Mouse (Mus musculus) liver, adult 2 months (tissue): ENCODE results near the gene Ankrd1. TPM values are rescaled to one million over a fixed set of nuclear protein-coding genes. Genes with fewer than 3 reads are reported as not detected.

Experiments
- DNase-seq: peaks from one replicate; pipeline ENCODE4 v3.0.0-alpha.2; 2011; ENCODE audit warnings: low read depth, low spot score; ENCODE audit errors: extremely low read depth
- H3K27ac ChIP-seq: fragments of 200-500 bp; replicated peaks from 2 replicates; pipeline ENCODE4 v1.5.1; 2012; ENCODE audit warnings: low read depth, mild to moderate bottlenecking, control low read depth, inconsistent platforms, low read length; ENCODE audit not compliant: insufficient read depth
- H3K27me3 ChIP-seq: fragments of 200-500 bp; 2 replicates; pipeline ENCODE4 v1.6.1; 2012; ENCODE audit warnings: mild to moderate bottlenecking, moderate library complexity, low read length, inconsistent platforms; ENCODE audit not compliant: control insufficient read depth, insufficient read depth
- H3K36me3 ChIP-seq: fragments of 200-500 bp; 2 replicates; pipeline ENCODE4 v1.6.1; 2012; ENCODE audit warnings: low read length, inconsistent platforms; ENCODE audit not compliant: control insufficient read depth, insufficient read depth
- H3K4me1 ChIP-seq: fragments of 200-500 bp; 2 replicates; pipeline ENCODE4 v1.6.1; 2011; ENCODE audit warnings: low read length; ENCODE audit not compliant: control insufficient read depth, insufficient read depth
- H3K4me3 ChIP-seq: fragments of 200-500 bp; 2 replicates; pipeline ENCODE4 v1.5.1; 2011; ENCODE audit warnings: low read depth, mild to moderate bottlenecking, control low read depth, low read length, moderate library complexity; ENCODE audit not compliant: insufficient read depth
- H3K79me2 ChIP-seq: fragments of 200-500 bp; 2 replicates; pipeline ENCODE4 v1.6.1; 2012; ENCODE audit warnings: inconsistent platforms, mild to moderate bottlenecking, low read length, moderate library complexity; ENCODE audit not compliant: control insufficient read depth, insufficient read depth
- H3K9ac ChIP-seq: fragments of 200-500 bp; 2 replicates; pipeline ENCODE4 v1.6.1; 2012; ENCODE audit warnings: low read depth, mild to moderate bottlenecking, control low read depth, inconsistent platforms, low read length
- CTCF ChIP-seq: fragments of 200-500 bp; IDR thresholded peaks from 2 replicates; pipeline ENCODE4 v1.5.1; 2011; ENCODE audit warnings: low read depth, low read length, control low read depth
- POLR2A ChIP-seq: fragments of 200-500 bp; IDR thresholded peaks from 2 replicates; pipeline ENCODE4 v1.6.1; 2011; ENCODE audit warnings: low read length, control low read depth; ENCODE audit not compliant: insufficient read depth; ENCODE audit errors: extremely low read depth
- whole genome bisulfite sequencing: fragments of 180-500 bp; shearing (Covaris S2); methylation state at CpG from one replicate; pipeline ENCODE4 v1.1.7; 2018; 5-methylcytosine and 5-hydroxymethylcytosine counted together
- polyA plus RNA-seq: library from polyadenylated mRNA; depleted of rRNA; stranded (reverse); fragments of >200 nt; gene quantifications from 2 replicates; pipeline ENCODE4 v1.2.3, GENCODE M21; 2012; rRNA removed
- total RNA-seq: library from RNA; depleted of rRNA; stranded (reverse); fragments of >200 nt; gene quantifications from 2 replicates; pipeline ENCODE4 v1.2.3, GENCODE M21; 2014; rRNA removed

The Ankrd1 gene
- 0.07 and 0.09 TPM in 2 replicates for total RNA-seq
- polyA plus RNA-seq, result 0.05 and 0.11 TPM in 2 replicates

GRCm38 (mm10) chr19:36119783-36120471 lies at the start of gene Ankrd1:
Ankrd1 (minus strand) TSS chr19:36120099.
- 70% methylated on average over 14 of the region's 14 CpGs for WGBS
- Histone ChIP-seq H3K9ac (no peak within 1 kb of the TSS), H3K4me1 (no peaks in the 10 kb centered on the region), H3K27me3 (no peaks in the 10 kb centered on the region), H3K4me3 (no peak within 1 kb of the TSS), H3K79me2 (no peaks in the 10 kb centered on the region), H3K27ac (no peak within 1 kb of the TSS), H3K36me3 (no peaks in the 10 kb centered on the region)
- DNase-seq, result no peak
- TF ChIP-seq POLR2A (no peak), CTCF (no peak)

GRCm38 (mm10) chr19:36169101-36169500 lies 49.2 kb upstream of the Ankrd1 start:
- H3K4me1 ChIP-seq, result peaks cover 3% of the 10 kb centered on the region; the same call in 1 of the 2 replicates
- H3K27me3 ChIP-seq, result no peaks in the 10 kb centered on the region
- no peak for TF ChIP-seq CTCF
- no peak for TF ChIP-seq POLR2A
- peak; percentile 37 for DNase-seq
- no peak overlapping the region for H3K9ac ChIP-seq
- no peak overlapping the region for H3K27ac ChIP-seq
- no peak overlapping the region for H3K4me3 ChIP-seq
- no peaks in the 10 kb centered on the region for H3K36me3 ChIP-seq
- 76% methylated on average over 2 of the region's 2 CpGs for WGBS
- H3K79me2 ChIP-seq, result no peaks in the 10 kb centered on the region

- H3K79me2 ChIP-seq, result no peaks in the 10 kb centered on the region
- H3K4me1 ChIP-seq, result no peaks in the 10 kb centered on the region
- DNase-seq, result peak; percentile 15
- 51% methylated on average over 4 of the region's 4 CpGs for WGBS
- H3K9ac ChIP-seq, result no peak overlapping the region
- no peak overlapping the region for H3K4me3 ChIP-seq
- H3K27ac ChIP-seq, result no peak overlapping the region
- TF ChIP-seq CTCF, result no peak
- TF ChIP-seq POLR2A, result no peak
- no peaks in the 10 kb centered on the region for H3K36me3 ChIP-seq
- H3K27me3 ChIP-seq, result no peaks in the 10 kb centered on the region
Measured at GRCm38 (mm10) chr19:36168121-36168520, 48.2 kb upstream of the Ankrd1 start.

- no peaks in the 10 kb centered on the region for H3K4me1 ChIP-seq
- no peak for TF ChIP-seq POLR2A
- TF ChIP-seq CTCF, result no peak
- no peak overlapping the region for H3K9ac ChIP-seq
- no peak for DNase-seq
- H3K36me3 ChIP-seq, result no peaks in the 10 kb centered on the region
- no peaks in the 10 kb centered on the region for H3K27me3 ChIP-seq
- no peak overlapping the region for H3K4me3 ChIP-seq
- H3K27ac ChIP-seq, result no peak overlapping the region
- whole genome bisulfite sequencing, result 90% methylated on average over 6 of the region's 6 CpGs
- no peaks in the 10 kb centered on the region for H3K79me2 ChIP-seq
Measured at GRCm38 (mm10) chr19:36167291-36167896, 47.5 kb upstream of the Ankrd1 start.

- H3K27ac ChIP-seq, result no peak overlapping the region
- no peak overlapping the region for H3K9ac ChIP-seq
- TF ChIP-seq CTCF (no peak), POLR2A (no peak)
- no peaks in the 10 kb centered on the region for H3K4me1 ChIP-seq
- 80% methylated on average over 6 of the region's 6 CpGs for WGBS
- DNase-seq, result no peak
- H3K36me3 ChIP-seq, result no peaks in the 10 kb centered on the region
- no peaks in the 10 kb centered on the region for H3K27me3 ChIP-seq
- no peak overlapping the region for H3K4me3 ChIP-seq
- no peaks in the 10 kb centered on the region for H3K79me2 ChIP-seq
Measured at GRCm38 (mm10) chr19:36166401-36167160, 46.7 kb upstream of the Ankrd1 start.
